Mouse (Mus musculus) testis, adult 2 months (tissue): ENCODE data around the gene Pdgfd.

Experiments used
- CTCF ChIP-seq: fragments of 200-500 bp; IDR thresholded peaks from 2 replicates; pipeline ENCODE4 v1.5.1; 2012; ENCODE audit warnings: low read depth, mild to moderate bottlenecking, inconsistent platforms, low read length, moderate library complexity; ENCODE audit not compliant: control insufficient read depth, insufficient read depth, insufficient replicate concordance
- POLR2A ChIP-seq: fragments of 200-500 bp; IDR thresholded peaks from 2 replicates; pipeline ENCODE4 v1.6.1; 2012; ENCODE audit warnings: low read depth, mild to moderate bottlenecking, inconsistent platforms, low read length, moderate library complexity; ENCODE audit not compliant: control insufficient read depth

- TF ChIP-seq CTCF = no peak
- TF ChIP-seq POLR2A = no peak
Measured at GRCm38 (mm10) chr9:6333499-6333898, 165.1 kb downstream of the Pdgfd start.
